Mouse (Mus musculus): ENCODE data around the gene Gm436.

Gene Gm436

GRCm38 (mm10) chr4:144686268-144686667 is at the start of gene Gm436:
Gene Gm436 (minus strand): TSS chr4:144686368.
- no peak for DNase-seq (ENCODE audit: low spot score in 2 of 2)

DNA sequence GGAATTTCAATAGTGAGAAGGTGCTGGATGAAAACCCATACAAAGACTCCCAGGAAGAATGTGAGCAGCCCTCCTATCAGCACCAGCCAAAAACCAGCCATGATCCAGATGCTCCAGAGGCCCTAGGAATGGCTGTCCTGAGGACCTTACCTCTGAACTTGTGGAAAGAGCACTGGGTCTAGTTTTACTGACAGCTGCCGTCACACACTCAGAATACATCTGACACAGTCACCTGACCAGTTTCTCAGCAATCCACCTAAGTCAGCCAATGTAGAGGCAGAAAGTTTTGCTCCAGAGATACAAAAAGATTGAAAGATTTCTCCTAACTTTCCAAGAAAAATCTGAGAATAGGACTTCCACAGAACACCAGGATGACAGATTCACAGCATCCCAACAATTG is 35.1 kb upstream of the Gm436 start, which contains the start of gene Gm13178:
Gm13178 (minus strand) TSS at position 101 of the 400 bp plus-strand sequence.
- DNase-seq (ENCODE audit: low spot score in 2 of 2), result no peak

DNA sequence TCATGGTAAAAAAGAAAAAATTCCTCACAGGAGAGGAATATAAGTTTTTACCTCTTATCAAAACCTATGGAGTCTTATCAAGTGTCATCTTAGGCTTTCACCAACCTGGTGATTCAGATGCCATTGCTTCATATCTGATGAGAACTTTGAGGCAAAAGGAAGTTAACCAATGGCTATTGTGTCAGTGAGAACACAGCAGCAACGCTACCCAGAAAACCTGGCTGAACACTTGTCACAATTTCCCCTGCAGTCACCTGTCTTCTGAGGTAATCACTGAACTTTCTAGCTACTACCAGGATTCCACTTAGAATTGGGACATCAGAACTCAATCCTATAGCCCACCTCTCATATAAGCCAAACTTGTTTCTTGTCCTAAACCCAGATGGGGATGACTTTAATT is 33.5 kb upstream of the Gm436 start:
- no peak for DNase-seq (ENCODE audit: low spot score in 2 of 2)

- no peak for DNase-seq (ENCODE audit: low spot score in 2 of 2)
Observed at GRCm38 (mm10) chr4:144718288-144718687, 32.1 kb upstream of the Gm436 start.

GRCm38 (mm10) chr4:144638263-144638662 is 47.9 kb downstream of the Gm436 start:
- no peak for DNase-seq (ENCODE audit: low spot score in 2 of 2)

All from heart, adult 9 months (tissue).